Mouse (Mus musculus): ENCODE measurements at regions not wholly inside any gene's neighbourhood (a gene's known extent, or its start where the extent isn't known, plus 50 kb on each side); places are given as distances from the start of the nearest gene placed in this dataset.
A peak's percentile ranks its signal among the peaks of the same experiment; 100 is the strongest.

GRCm38 (mm10) chr13:37654651-37655050, 123.5 kb upstream of the Rreb1 start:
- WGBS, result 36% methylated on average over 5 of the region's 5 CpGs
- no peak for DNase-seq
- Histone ChIP-seq H3K4me3 (ENCODE audit: control insufficient read depth, insufficient read depth, low read length) (no peak overlapping the region), H3K36me3 (ENCODE audit: control insufficient read depth, insufficient read depth, low read length) (no peaks in the 10 kb centered on the region), H3K4me1 (replicated peaks; ENCODE audit: control insufficient read depth, insufficient read depth, low read length) (peaks cover 21% of the 10 kb centered on the region), H3K27me3 (ENCODE audit: control insufficient read depth, insufficient read depth, low read length) (no peaks in the 10 kb centered on the region), H3K27ac (ENCODE audit: control insufficient read depth, insufficient read depth, low read length) (no peak overlapping the region)
- TF ChIP-seq CTCF (IDR thresholded peaks at IDR 0.05; ENCODE audit: borderline replicate concordance, control insufficient read depth, extremely low read depth, insufficient read depth, low read length, poor library complexity) (no peak), POLR2A (IDR thresholded peaks at IDR 0.05; ENCODE audit: control insufficient read depth, extremely low read depth, insufficient read depth, low read length, poor library complexity) (no peak)

- TF ChIP-seq POLR2A (IDR thresholded peaks at IDR 0.05; ENCODE audit: control insufficient read depth, extremely low read depth, insufficient read depth, low read length, poor library complexity) (no peak), CTCF (IDR thresholded peaks at IDR 0.05; ENCODE audit: borderline replicate concordance, control insufficient read depth, extremely low read depth, insufficient read depth, low read length, poor library complexity) (no peak)
- Histone ChIP-seq H3K27ac (ENCODE audit: control insufficient read depth, insufficient read depth, low read length) (0 out of 2 replicates have a peak overlapping the region, but pooled peaks have one; percentile 8), H3K27me3 (ENCODE audit: control insufficient read depth, insufficient read depth, low read length) (no peaks in the 10 kb centered on the region), H3K36me3 (ENCODE audit: control insufficient read depth, insufficient read depth, low read length) (no peaks in the 10 kb centered on the region), H3K4me1 (replicated peaks; ENCODE audit: control insufficient read depth, insufficient read depth, low read length) (peaks cover 20% of the 10 kb centered on the region), H3K4me3 (ENCODE audit: control insufficient read depth, insufficient read depth, low read length) (peak overlapping the region; percentile 49)
- no peak for DNase-seq
- 18% methylated on average over 16 of the region's 16 CpGs for WGBS
These were observed 121.0 kb upstream of the Rreb1 start for GRCm38 (mm10) chr13:37657248-37657647.

- Histone ChIP-seq H3K4me1 (replicated peaks; ENCODE audit: control insufficient read depth, insufficient read depth, low read length) (peaks cover 22% of the 10 kb centered on the region), H3K27ac (ENCODE audit: control insufficient read depth, insufficient read depth, low read length) (no peak overlapping the region; the same call in 1 of the 2 replicates), H3K36me3 (ENCODE audit: control insufficient read depth, insufficient read depth, low read length) (no peaks in the 10 kb centered on the region), H3K4me3 (ENCODE audit: control insufficient read depth, insufficient read depth, low read length) (no peak overlapping the region), H3K27me3 (ENCODE audit: control insufficient read depth, insufficient read depth, low read length) (no peaks in the 10 kb centered on the region)
- no peak for TF ChIP-seq CTCF (IDR thresholded peaks at IDR 0.05; ENCODE audit: borderline replicate concordance, control insufficient read depth, extremely low read depth, insufficient read depth, low read length, poor library complexity)
- no peak for TF ChIP-seq POLR2A (IDR thresholded peaks at IDR 0.05; ENCODE audit: control insufficient read depth, extremely low read depth, insufficient read depth, low read length, poor library complexity)
- DNase-seq, result peak; percentile 50
- WGBS, result 0% methylated on average over 2 of the region's 2 CpGs
These were observed 120.2 kb upstream of the Rreb1 start for GRCm38 (mm10) chr13:37658034-37658433.

- Histone ChIP-seq H3K36me3 (ENCODE audit: control insufficient read depth, insufficient read depth, low read length) (no peaks in the 10 kb centered on the region), H3K4me1 (replicated peaks; ENCODE audit: control insufficient read depth, insufficient read depth, low read length) (peaks cover 22% of the 10 kb centered on the region), H3K4me3 (ENCODE audit: control insufficient read depth, insufficient read depth, low read length) (no peak overlapping the region), H3K27ac (ENCODE audit: control insufficient read depth, insufficient read depth, low read length) (no peak overlapping the region; the same call in 1 of the 2 replicates), H3K27me3 (ENCODE audit: control insufficient read depth, insufficient read depth, low read length) (no peaks in the 10 kb centered on the region)
- peak; percentile 21 for DNase-seq
- no peak for TF ChIP-seq CTCF (IDR thresholded peaks at IDR 0.05; ENCODE audit: borderline replicate concordance, control insufficient read depth, extremely low read depth, insufficient read depth, low read length, poor library complexity)
- TF ChIP-seq POLR2A (IDR thresholded peaks at IDR 0.05; ENCODE audit: control insufficient read depth, extremely low read depth, insufficient read depth, low read length, poor library complexity), result no peak
- WGBS, result 48% methylated on average over 6 of the region's 6 CpGs
These were observed 119.7 kb upstream of the Rreb1 start for GRCm38 (mm10) chr13:37658519-37658918.

- Histone ChIP-seq H3K36me3 (ENCODE audit: control insufficient read depth, insufficient read depth, low read length) (no peaks in the 10 kb centered on the region), H3K27ac (ENCODE audit: control insufficient read depth, insufficient read depth, low read length) (no peak overlapping the region), H3K27me3 (ENCODE audit: control insufficient read depth, insufficient read depth, low read length) (no peaks in the 10 kb centered on the region), H3K4me3 (ENCODE audit: control insufficient read depth, insufficient read depth, low read length) (no peak overlapping the region), H3K4me1 (replicated peaks; ENCODE audit: control insufficient read depth, insufficient read depth, low read length) (peaks cover 19% of the 10 kb centered on the region)
- TF ChIP-seq POLR2A (IDR thresholded peaks at IDR 0.05; ENCODE audit: control insufficient read depth, extremely low read depth, insufficient read depth, low read length, poor library complexity) (no peak), CTCF (IDR thresholded peaks at IDR 0.05; ENCODE audit: borderline replicate concordance, control insufficient read depth, extremely low read depth, insufficient read depth, low read length, poor library complexity) (no peak)
- 63% methylated on average over 4 of the region's 4 CpGs for WGBS
- DNase-seq, result no peak
These were observed 118.1 kb upstream of the Rreb1 start for GRCm38 (mm10) chr13:37660083-37660482.

GRCm38 (mm10) chr13:37660668-37661067, 117.5 kb upstream of the Rreb1 start:
- DNase-seq, result no peak
- TF ChIP-seq CTCF (IDR thresholded peaks at IDR 0.05; ENCODE audit: borderline replicate concordance, control insufficient read depth, extremely low read depth, insufficient read depth, low read length, poor library complexity) (no peak), POLR2A (IDR thresholded peaks at IDR 0.05; ENCODE audit: control insufficient read depth, extremely low read depth, insufficient read depth, low read length, poor library complexity) (no peak)
- Histone ChIP-seq H3K27ac (ENCODE audit: control insufficient read depth, insufficient read depth, low read length) (no peak overlapping the region), H3K4me1 (replicated peaks; ENCODE audit: control insufficient read depth, insufficient read depth, low read length) (peaks cover 19% of the 10 kb centered on the region), H3K36me3 (ENCODE audit: control insufficient read depth, insufficient read depth, low read length) (no peaks in the 10 kb centered on the region), H3K27me3 (ENCODE audit: control insufficient read depth, insufficient read depth, low read length) (no peaks in the 10 kb centered on the region), H3K4me3 (ENCODE audit: control insufficient read depth, insufficient read depth, low read length) (no peak overlapping the region)

- no peaks in the 10 kb centered on the region for H3K27me3 ChIP-seq (ENCODE audit: control insufficient read depth, insufficient read depth, low read length)
- peaks cover 20% of the 10 kb centered on the region for H3K4me1 ChIP-seq (replicated peaks; ENCODE audit: control insufficient read depth, insufficient read depth, low read length)
- DNase-seq, result no peak
- no peak overlapping the region for H3K27ac ChIP-seq (ENCODE audit: control insufficient read depth, insufficient read depth, low read length)
- H3K4me3 ChIP-seq (ENCODE audit: control insufficient read depth, insufficient read depth, low read length), result no peak overlapping the region
- H3K36me3 ChIP-seq (ENCODE audit: control insufficient read depth, insufficient read depth, low read length), result no peaks in the 10 kb centered on the region
- WGBS, result 96% methylated on average over 2 of the region's 2 CpGs
- TF ChIP-seq CTCF (IDR thresholded peaks at IDR 0.05; ENCODE audit: borderline replicate concordance, control insufficient read depth, extremely low read depth, insufficient read depth, low read length, poor library complexity) (no peak), POLR2A (IDR thresholded peaks at IDR 0.05; ENCODE audit: control insufficient read depth, extremely low read depth, insufficient read depth, low read length, poor library complexity) (no peak)
These were observed 114.1 kb upstream of the Rreb1 start for GRCm38 (mm10) chr13:37664116-37664515.
